Mouse (Mus musculus) midbrain, embryonic 12.5 days (tissue): Measurements from ENCODE around the gene Cald1. TPM values are rescaled to one million over a fixed set of nuclear protein-coding genes. Genes with fewer than 3 reads are reported as not detected.

ENCODE experiments used
- ATAC-seq: fragments of 200-750 bp; cut with Nextera tagmentation; 2 replicates; pipeline ENCODE4 v1.8.0; 2017; ENCODE audit warnings: low read depth, moderate TSS enrichment, moderate library complexity; ENCODE audit not compliant: low FRiP score
- H3K27ac ChIP-seq: fragments of 300-500 bp; sonication (generic); replicated peaks from 2 replicates; pipeline ENCODE4 v1.5.1; 2016; ENCODE audit warnings: mild to moderate bottlenecking
- H3K27me3 ChIP-seq: fragments of 300-500 bp; sonication (generic); 2 replicates; pipeline ENCODE4 v1.6.1; 2016; ENCODE audit warnings: mild to moderate bottlenecking
- H3K36me3 ChIP-seq: fragments of 300-500 bp; sonication (generic); 2 replicates; pipeline ENCODE4 v1.6.1; 2016
- H3K4me1 ChIP-seq: fragments of 300-500 bp; sonication (generic); 2 replicates; pipeline ENCODE4 v1.6.1; 2016
- H3K4me2 ChIP-seq: fragments of 300-500 bp; sonication (generic); replicated peaks from 2 replicates; pipeline ENCODE4 v1.6.1; 2016; ENCODE audit warnings: mild to moderate bottlenecking, moderate library complexity
- H3K4me3 ChIP-seq: fragments of 300-500 bp; sonication (generic); 2 replicates; pipeline ENCODE4 v1.5.1; 2016; ENCODE audit warnings: mild to moderate bottlenecking
- H3K9ac ChIP-seq: fragments of 300-500 bp; sonication (generic); replicated peaks from 2 replicates; pipeline ENCODE4 v1.6.1; 2016; ENCODE audit warnings: mild to moderate bottlenecking, moderate library complexity
- H3K9me3 ChIP-seq: fragments of 300-500 bp; sonication (generic); 2 replicates; pipeline ENCODE4 v1.6.1; 2016; ENCODE audit warnings: mild to moderate bottlenecking
- WGBS: fragments of 180-500 bp; shearing (Covaris S2); methylation state at CpG from one replicate; pipeline ENCODE4 v1.1.7; 2016; 5-methylcytosine and 5-hydroxymethylcytosine counted together
- polyA plus RNA-seq: library from polyadenylated mRNA; unstranded; fragments of >200 nt; fragmentation: Nextera tagmentation; extraction: Ambion mirVana; gene quantifications from 2 replicates; pipeline ENCODE4 v1.2.1, GENCODE M21; 2016

Gene Cald1
- polyA plus RNA-seq, 1 experiment from 2014 or later, result 157 TPM

DNA sequence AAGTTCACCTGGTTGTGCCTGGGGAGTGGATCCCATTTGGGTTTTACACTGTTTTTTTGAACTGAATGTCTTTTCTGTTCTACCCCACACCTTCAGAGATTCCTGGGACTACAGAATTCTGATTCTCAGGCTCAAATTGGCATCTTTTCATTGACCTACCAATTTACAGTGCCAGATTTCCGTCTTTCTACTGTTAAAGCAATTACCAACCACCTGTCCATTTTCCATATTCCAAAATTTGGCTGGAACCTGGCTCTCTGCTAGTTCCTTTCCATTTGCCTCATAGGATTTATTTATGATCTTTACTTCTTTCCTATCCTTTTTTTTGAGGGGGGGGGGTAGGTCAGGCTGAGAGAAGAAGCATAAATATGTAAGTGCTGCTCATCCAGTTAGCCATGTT is 4.9 kb upstream of the Cald1 start:
- no peak overlapping the region for H3K4me3 ChIP-seq
- WGBS, result 82% methylated on average over 1 of the region's 1 CpGs
- no peak overlapping the region for H3K27ac ChIP-seq

DNA sequence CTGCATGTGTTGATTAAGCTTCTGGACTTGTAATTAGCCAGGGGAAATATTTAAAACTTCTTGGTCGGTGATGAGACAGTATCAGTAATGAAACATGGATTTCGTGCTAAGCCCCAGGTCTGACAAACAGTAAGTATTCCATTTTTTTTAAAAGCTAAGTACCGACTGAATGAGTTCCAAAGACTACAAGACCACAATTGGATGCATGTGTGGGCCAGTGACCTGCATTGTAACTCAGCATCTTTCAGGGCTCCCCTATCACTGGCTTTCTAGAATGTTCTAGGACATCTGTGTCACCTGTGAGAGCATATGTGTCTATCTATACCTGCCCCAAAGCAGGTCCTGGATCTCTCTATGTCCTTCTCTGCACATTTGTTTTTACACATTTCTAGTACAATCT is 984 bp upstream of the Cald1 start:
- Histone ChIP-seq H3K9me3 (no peaks in the 10 kb centered on the region), H3K27me3 (no peaks in the 10 kb centered on the region), H3K9ac (no peak overlapping the region), H3K4me2 (no peak overlapping the region), H3K36me3 (no peaks in the 10 kb centered on the region), H3K4me3 (no peak overlapping the region), H3K27ac (no peak overlapping the region), H3K4me1 (peaks cover 9% of the 10 kb centered on the region; the same call in 1 of the 2 replicates)
- WGBS, result 67% methylated on average over 3 of the region's 3 CpGs
- ATAC-seq, result no peak

More for the DNA sequence above, 4.9 kb upstream of the Cald1 start:
- Histone ChIP-seq H3K4me2 (no peak overlapping the region), H3K9ac (no peak overlapping the region), H3K27me3 (no peaks in the 10 kb centered on the region), H3K9me3 (no peaks in the 10 kb centered on the region), H3K36me3 (no peaks in the 10 kb centered on the region), H3K4me1 (peaks cover 4% of the 10 kb centered on the region; the same call in 1 of the 2 replicates)
- ATAC-seq, result no peak

DNA sequence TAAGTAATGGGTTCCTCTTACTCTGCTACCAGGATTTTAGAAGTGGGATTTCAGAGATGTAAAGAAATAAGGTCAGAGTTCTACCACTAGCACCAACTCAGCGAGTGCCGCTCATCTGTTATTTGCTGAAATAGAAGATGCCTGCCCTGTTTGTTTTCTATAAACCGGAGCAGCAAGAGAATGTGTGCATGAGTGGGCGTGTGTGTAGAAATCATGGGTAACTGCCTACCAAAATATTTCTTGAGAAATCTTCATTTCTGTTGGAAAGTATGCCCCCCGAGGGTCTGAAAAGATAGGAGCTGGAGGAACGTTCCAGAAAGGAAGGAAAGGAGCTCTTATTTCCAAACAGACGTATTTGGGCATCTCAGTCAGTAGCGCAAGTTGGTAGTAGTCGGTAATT is 871 bp downstream of the Cald1 start:
- peaks cover 9% of the 10 kb centered on the region; the same call in 1 of the 2 replicates for H3K4me1 ChIP-seq
- no peak overlapping the region for H3K27ac ChIP-seq
- H3K4me2 ChIP-seq, result no peak overlapping the region
- H3K36me3 ChIP-seq, result no peaks in the 10 kb centered on the region
- no peak for ATAC-seq
- H3K27me3 ChIP-seq, result no peaks in the 10 kb centered on the region
- no peaks in the 10 kb centered on the region for H3K9me3 ChIP-seq
- 64% methylated on average over 9 of the region's 9 CpGs for WGBS
- H3K4me3 ChIP-seq, result no peak overlapping the region
- no peak overlapping the region for H3K9ac ChIP-seq

DNA sequence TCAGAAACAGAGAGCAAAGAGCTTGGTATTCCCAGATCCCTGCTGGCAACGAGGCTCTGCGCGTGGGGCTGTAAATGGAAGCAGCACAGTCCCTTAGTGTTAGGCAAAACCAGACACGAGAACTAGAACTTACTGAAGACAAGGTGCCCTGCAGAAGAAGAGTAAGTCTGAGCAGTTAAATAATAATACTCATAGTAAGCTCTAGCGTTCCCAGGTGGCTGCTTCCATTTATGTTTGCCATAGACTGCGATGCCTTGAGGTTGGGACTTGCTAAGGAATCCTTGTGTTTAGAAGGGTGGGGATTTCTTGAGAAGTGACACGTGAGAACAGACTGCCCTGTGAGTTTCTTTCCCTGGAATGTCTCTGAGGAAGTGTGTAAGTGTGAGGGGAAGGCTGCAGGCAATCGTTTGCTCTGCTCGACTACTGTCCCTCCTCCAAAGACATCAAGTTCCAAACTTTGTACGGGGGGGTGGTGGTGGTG is 1.4 kb downstream of the Cald1 start:
- Histone ChIP-seq H3K9ac (no peak overlapping the region), H3K36me3 (no peaks in the 10 kb centered on the region), H3K4me2 (no peak overlapping the region), H3K27me3 (no peaks in the 10 kb centered on the region), H3K4me3 (no peak overlapping the region), H3K4me1 (peaks cover 9% of the 10 kb centered on the region; the same call in 1 of the 2 replicates), H3K9me3 (no peaks in the 10 kb centered on the region), H3K27ac (no peak overlapping the region)
- no peak for ATAC-seq
- 64% methylated on average over 10 of the region's 10 CpGs for WGBS

DNA sequence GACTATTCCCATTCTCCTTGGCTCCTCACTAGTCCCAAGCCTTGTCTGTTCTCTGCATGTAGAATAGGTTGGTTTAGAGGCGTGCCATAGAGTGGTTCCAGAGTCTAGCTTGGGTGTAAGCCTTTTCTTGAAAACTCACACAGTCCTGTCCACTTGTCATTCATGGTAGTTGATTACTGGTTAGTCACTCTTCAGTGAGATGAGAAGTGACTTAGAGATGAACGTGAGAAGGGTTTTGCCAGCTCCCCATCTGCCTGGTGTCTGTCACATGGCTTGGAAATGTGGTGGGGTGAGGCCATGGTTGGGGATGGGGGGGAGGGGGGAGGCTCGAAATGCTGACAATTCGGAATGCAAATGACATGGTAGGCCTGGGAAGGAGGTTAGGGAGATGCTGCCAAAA is 2.5 kb downstream of the Cald1 start:
- H3K4me2 ChIP-seq, result no peak overlapping the region
- no peaks in the 10 kb centered on the region for H3K27me3 ChIP-seq
- no peak overlapping the region for H3K27ac ChIP-seq
- WGBS, result 85% methylated on average over 4 of the region's 4 CpGs
- no peak overlapping the region for H3K4me3 ChIP-seq
- H3K9ac ChIP-seq, result no peak overlapping the region
- no peaks in the 10 kb centered on the region for H3K9me3 ChIP-seq
- no peaks in the 10 kb centered on the region for H3K36me3 ChIP-seq
- peaks cover 9% of the 10 kb centered on the region; the same call in 1 of the 2 replicates for H3K4me1 ChIP-seq
- ATAC-seq, result no peak

DNA sequence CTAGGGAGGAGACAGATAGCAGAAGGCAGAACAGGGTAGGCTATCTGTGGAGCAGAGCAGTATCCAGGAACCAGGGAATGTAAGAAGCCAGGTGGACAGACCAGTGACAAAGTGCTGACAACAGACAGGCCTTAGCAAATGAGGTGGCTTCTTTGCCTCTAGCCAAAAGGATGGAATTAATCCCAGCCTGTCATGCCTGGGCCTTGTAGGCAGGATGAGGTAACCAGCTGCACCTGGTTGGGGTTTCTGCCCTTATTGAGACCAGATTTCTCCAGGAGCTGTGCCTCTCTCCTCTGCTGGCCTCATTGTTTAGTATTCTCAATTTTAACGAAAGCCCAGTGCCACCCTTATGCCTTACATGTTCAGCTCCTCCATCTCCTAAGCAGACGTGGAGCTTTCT is 3.8 kb downstream of the Cald1 start:
- Histone ChIP-seq H3K36me3 (no peaks in the 10 kb centered on the region), H3K4me1 (peaks cover 9% of the 10 kb centered on the region; the same call in 1 of the 2 replicates), H3K4me2 (no peak overlapping the region), H3K9me3 (no peaks in the 10 kb centered on the region), H3K4me3 (no peak overlapping the region), H3K27me3 (no peaks in the 10 kb centered on the region), H3K27ac (no peak overlapping the region), H3K9ac (no peak overlapping the region)
- ATAC-seq, result no peak
- 88% methylated on average over 2 of the region's 2 CpGs for WGBS

DNA sequence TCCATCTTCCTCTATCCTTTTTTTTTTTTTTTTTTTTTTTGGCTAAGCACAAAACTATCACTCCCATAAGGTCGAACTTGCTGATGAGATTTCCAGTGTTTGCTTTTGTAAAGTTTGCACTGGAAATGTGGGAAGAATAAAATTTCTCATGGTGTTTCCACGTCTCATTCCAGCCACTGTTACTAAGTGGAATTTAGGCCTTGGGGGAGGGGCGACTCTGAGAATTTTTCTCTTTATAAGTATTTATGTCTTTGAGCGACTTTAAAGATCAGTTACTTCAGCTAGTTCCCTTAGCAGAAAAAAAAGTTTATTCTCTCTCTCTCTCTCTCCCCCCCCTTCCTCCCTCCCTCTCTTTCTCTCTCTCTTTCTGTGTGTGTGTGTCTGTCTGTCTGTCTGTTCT is 8.1 kb downstream of the Cald1 start:
- Histone ChIP-seq H3K4me2 (no peak overlapping the region), H3K27ac (no peak overlapping the region), H3K27me3 (no peaks in the 10 kb centered on the region), H3K9ac (no peak overlapping the region), H3K36me3 (no peaks in the 10 kb centered on the region), H3K4me3 (no peak overlapping the region), H3K9me3 (no peaks in the 10 kb centered on the region), H3K4me1 (0 out of 2 replicates have a peak, but pooled peaks cover 5% of the 10 kb centered on the region)
- WGBS, result 72% methylated on average over 4 of the region's 4 CpGs
- ATAC-seq, result no peak

DNA sequence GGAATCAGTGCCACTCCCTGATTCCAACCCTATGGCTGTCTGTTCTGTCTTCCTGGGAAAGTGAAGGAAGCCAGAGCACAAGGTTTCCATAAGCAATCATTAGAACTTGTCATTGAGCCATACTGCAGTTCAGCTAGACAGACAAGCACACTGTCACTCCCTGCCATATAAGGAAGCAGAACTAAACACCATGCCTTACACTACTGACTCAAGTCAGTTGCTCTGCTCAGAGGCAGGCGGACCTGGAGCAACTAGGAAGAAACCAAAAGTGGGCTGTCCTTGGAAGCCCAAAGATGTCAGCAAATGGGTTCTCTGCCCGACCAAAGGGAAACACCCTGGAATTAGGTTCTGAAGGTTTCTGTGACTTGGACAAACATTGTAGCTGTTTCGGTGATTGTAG is 10.3 kb downstream of the Cald1 start:
- no peaks in the 10 kb centered on the region for H3K27me3 ChIP-seq
- no peak for ATAC-seq
- no peak overlapping the region for H3K27ac ChIP-seq
- H3K4me3 ChIP-seq, result no peak overlapping the region
- no peak overlapping the region for H3K4me2 ChIP-seq
- H3K4me1 ChIP-seq, result 0 out of 2 replicates have a peak, but pooled peaks cover 5% of the 10 kb centered on the region
- 93% methylated on average over 3 of the region's 3 CpGs for WGBS
- no peaks in the 10 kb centered on the region for H3K9me3 ChIP-seq
- H3K36me3 ChIP-seq, result no peaks in the 10 kb centered on the region
- H3K9ac ChIP-seq, result no peak overlapping the region

DNA sequence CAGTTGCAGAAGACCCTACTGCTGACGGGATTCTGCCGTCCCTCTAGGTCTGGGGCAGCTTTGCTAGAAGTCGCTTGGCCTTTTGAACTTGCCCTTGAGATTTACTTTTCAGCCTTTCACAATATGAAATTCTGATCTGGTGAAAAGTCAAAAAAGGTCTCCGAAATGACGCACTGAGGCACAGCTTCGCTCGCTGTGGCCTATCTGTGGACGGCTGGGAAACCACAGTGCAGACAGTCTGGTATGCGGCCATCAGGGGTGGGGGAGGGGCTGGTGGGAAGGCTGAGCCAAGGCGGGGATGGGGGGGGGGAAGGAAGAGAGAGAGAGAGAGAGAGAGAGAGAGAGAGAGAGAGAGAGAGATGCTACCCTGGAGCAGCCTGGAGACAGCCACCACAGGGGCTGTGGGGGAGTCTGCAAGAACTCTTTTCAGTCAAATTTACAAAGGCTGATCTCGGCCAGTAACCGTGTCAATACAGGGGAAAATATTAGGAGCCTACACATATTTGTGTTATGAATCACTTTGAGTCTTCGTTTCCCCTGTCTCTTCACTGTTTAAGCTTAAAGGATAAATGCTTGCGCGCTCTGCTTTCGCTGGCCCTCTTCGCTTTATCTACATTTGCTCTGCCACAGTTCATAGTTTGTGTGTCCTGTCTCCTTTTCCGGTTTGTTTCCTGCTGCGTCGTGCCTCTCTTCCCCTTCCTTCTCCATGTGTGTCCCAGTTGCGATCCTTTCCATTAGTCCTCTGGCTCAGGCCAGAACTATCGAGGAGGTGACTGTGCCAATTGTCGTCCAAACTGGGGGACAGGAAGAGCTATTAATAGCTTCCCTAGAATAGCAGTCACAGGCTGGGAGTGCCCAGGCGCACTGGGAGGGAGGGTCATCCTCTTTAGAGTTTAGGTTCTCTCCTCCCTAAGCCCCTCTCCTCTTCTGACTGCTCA is 11.9 kb downstream of the Cald1 start:
- Histone ChIP-seq H3K27me3 (no peaks in the 10 kb centered on the region), H3K9me3 (no peaks in the 10 kb centered on the region), H3K4me1 (0 out of 2 replicates have a peak, but pooled peaks cover 5% of the 10 kb centered on the region), H3K4me3 (no peak overlapping the region), H3K4me2 (0 out of 2 replicates have a peak overlapping the region, but pooled peaks have one; percentile 1), H3K9ac (no peak overlapping the region), H3K36me3 (no peaks in the 10 kb centered on the region), H3K27ac (no peak overlapping the region)
- WGBS, result 48% methylated on average over 24 of the region's 24 CpGs
- ATAC-seq, result no peak

DNA sequence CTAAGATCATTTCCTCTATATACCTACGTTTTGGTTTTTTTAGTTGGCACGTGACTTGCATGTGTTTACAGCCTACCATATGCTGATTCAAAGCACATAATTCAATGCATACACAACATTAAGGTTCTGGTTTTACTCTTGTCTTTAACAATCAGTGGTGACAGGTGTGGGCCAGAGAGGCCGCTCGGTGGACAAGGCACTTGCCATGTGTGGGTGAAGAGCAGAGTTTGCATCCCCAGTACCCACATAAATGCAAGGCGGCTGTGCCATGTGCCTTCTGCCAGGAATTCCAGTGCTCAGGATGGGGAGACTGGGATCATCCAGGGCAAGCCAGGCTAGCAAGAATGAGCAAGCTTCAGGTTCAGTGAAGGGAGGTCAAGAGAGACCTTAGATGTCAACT is 14.8 kb downstream of the Cald1 start:
- 91% methylated on average over 5 of the region's 5 CpGs for WGBS

DNA sequence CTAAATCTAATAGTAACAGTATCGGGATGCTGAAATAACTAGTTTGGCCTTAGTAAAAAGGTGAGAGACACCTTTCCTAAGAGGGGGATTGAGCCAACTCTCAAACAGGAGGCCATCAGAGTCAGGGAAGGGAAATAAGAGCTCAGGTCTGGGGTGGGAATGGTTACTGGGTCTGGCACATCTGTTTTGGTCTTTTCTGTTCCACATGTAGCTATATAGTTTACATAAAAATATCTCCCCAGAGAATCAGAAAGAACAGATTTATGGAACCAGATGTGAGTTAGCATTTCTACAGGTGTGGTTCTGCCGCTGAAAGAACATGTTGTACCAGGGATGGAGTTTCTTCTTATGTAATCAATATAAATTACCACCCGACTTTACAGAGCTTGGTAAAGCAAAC is 17.1 kb downstream of the Cald1 start:
- no peak for ATAC-seq
- no peaks in the 10 kb centered on the region for H3K36me3 ChIP-seq
- no peak overlapping the region for H3K27ac ChIP-seq
- H3K9ac ChIP-seq, result no peak overlapping the region
- WGBS, result 91% methylated on average over 3 of the region's 3 CpGs
- no peaks in the 10 kb centered on the region for H3K4me1 ChIP-seq
- H3K4me3 ChIP-seq, result no peak overlapping the region
- no peak overlapping the region for H3K4me2 ChIP-seq
- no peaks in the 10 kb centered on the region for H3K9me3 ChIP-seq
- H3K27me3 ChIP-seq, result no peaks in the 10 kb centered on the region

More for the DNA sequence above, 14.8 kb downstream of the Cald1 start:
- Histone ChIP-seq H3K4me2 (no peak overlapping the region), H3K4me1 (0 out of 2 replicates have a peak, but pooled peaks cover 5% of the 10 kb centered on the region), H3K27me3 (no peaks in the 10 kb centered on the region), H3K27ac (no peak overlapping the region), H3K9ac (no peak overlapping the region), H3K9me3 (no peaks in the 10 kb centered on the region), H3K36me3 (no peaks in the 10 kb centered on the region), H3K4me3 (no peak overlapping the region)
- no peak for ATAC-seq

DNA sequence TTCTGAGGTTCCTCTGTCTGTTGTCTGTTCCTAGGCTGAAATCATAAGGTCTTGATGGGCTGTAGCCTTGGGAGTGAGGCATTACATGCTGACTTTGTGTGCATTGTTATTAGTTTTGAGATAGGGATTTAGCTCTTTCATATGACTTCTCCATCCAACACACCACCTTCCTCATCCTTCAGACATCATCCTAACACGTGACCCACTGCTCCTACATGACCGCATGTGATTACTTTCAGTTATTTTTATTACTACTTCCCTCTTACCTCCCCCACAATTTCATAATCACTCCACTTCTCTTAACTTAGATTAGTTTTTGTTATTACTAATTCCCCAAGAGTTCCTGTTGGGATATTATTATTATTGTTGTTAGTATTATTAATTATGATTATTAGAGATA is 21.2 kb downstream of the Cald1 start:
- Histone ChIP-seq H3K4me2 (no peak overlapping the region), H3K27ac (no peak overlapping the region), H3K27me3 (no peaks in the 10 kb centered on the region), H3K36me3 (no peaks in the 10 kb centered on the region), H3K4me3 (no peak overlapping the region), H3K4me1 (no peaks in the 10 kb centered on the region), H3K9ac (no peak overlapping the region), H3K9me3 (no peaks in the 10 kb centered on the region)
- 82% methylated on average over 2 of the region's 2 CpGs for WGBS
- no peak for ATAC-seq
